9 mouse cellular contexts compared by ENCODE assay signal in genomic region chr3:151293981-151294605, GRCm38 (mm10).
A peak's percentile ranks its signal among the peaks of the same experiment; 100 is the strongest.
DNase-seq lines count a peak whose midpoint lies in the region; ATAC-seq and TF ChIP-seq lines count a peak whose summit lies in the region.
"Had no signal": no experiment of that assay in that cellular context is flagged by ENCODE, and none has a peak within 500 bp of the region (broad histone marks: within the 10 kb centered on the region; RNA-seq: fewer than 3 reads in every experiment).

No protein-coding gene starts in this region.

- H3K4me2 ChIP-seq in forebrain, embryonic 16.5 days (ENCODE audit: low read length) = no peak overlapping the region
- no peak overlapping the region for H3K4me2 ChIP-seq in hindbrain, embryonic 15.5 days
- no peak overlapping the region for H3K4me2 ChIP-seq in neural tube, embryonic 14.5 days (ENCODE audit: low read depth, low read length)

- no peaks in the 10 kb centered on the region for H3K9me3 ChIP-seq in forebrain, embryonic 16.5 days (ENCODE audit: control insufficient read depth, low read length)
- no peaks in the 10 kb centered on the region for H3K9me3 ChIP-seq in hindbrain, embryonic 15.5 days
- no peaks in the 10 kb centered on the region for H3K9me3 ChIP-seq in neural tube, embryonic 14.5 days (ENCODE audit: control insufficient read depth, low read length)

- 33% methylated on average over 11 of the region's 11 CpGs for WGBS in forebrain, embryonic 16.5 days
- 15% methylated on average over 11 of the region's 11 CpGs for WGBS in hindbrain, embryonic 15.5 days
- 20% methylated on average over 11 of the region's 11 CpGs for WGBS in lung, adult 2 months
- WGBS in neural tube, embryonic 14.5 days = 38% methylated on average over 11 of the region's 11 CpGs

- H3K36me3 ChIP-seq in forebrain, embryonic 16.5 days (ENCODE audit: control insufficient read depth, insufficient read depth) = no peaks in the 10 kb centered on the region
- no peaks in the 10 kb centered on the region for H3K36me3 ChIP-seq in hindbrain, embryonic 15.5 days
- H3K36me3 ChIP-seq in neural tube, embryonic 14.5 days (ENCODE audit: control insufficient read depth, insufficient read depth, low read length) = no peaks in the 10 kb centered on the region
- H3K36me3 ChIP-seq: G1E had no signal

- peak; percentile 5 for DNase-seq in CD4-positive, CD25-positive, alpha-beta regulatory T cell, adult 2 months (ENCODE audit: low read depth, low spot score)
- peak; percentile 6 for DNase-seq in lung, adult 2 months
- no peak for DNase-seq in right cerebral cortex, adult 18-20 months
- DNase-seq in frontal cortex, postnatal 36 days (ENCODE audit: low spot score in 2 of 2) = no peak

- no peak overlapping the region for H3K27ac ChIP-seq in forebrain, embryonic 16.5 days (ENCODE audit: low read length)
- H3K27ac ChIP-seq in hindbrain, embryonic 15.5 days (replicated peaks) = no peak overlapping the region; the same call in 1 of the 2 replicates
- H3K27ac ChIP-seq in neural tube, embryonic 14.5 days (ENCODE audit: low read depth, low read length) = no peak overlapping the region

- TF ChIP-seq POLR2A in lung, adult 2 months (IDR thresholded peaks at IDR 0.05; ENCODE audit: borderline replicate concordance, extremely low read depth, low read depth, low read length) = peak; percentile 63; the same call in 1 of the 2 replicates

- no peak overlapping the region for H3K4me3 ChIP-seq in forebrain, embryonic 16.5 days (replicated peaks; ENCODE audit: low read length)
- H3K4me3 ChIP-seq in hindbrain, embryonic 15.5 days = no peak overlapping the region
- peak overlapping the region; percentile 10 for H3K4me3 ChIP-seq in lung, adult 2 months (replicated peaks; ENCODE audit: extremely low read depth, low read depth, low read length)
- H3K4me3 ChIP-seq in neural tube, embryonic 14.5 days (ENCODE audit: low read depth, low read length) = no peak overlapping the region

- peak; percentile 91 for ATAC-seq in cerebellum, adult (ENCODE audit: insufficient number of reproducible peaks, low FRiP score, low TSS enrichment)
- peak; percentile 57; the same call in 1 of the 2 replicates for ATAC-seq in forebrain, embryonic 16.5 days
- ATAC-seq in hindbrain, embryonic 15.5 days (ENCODE audit: low FRiP score, low read depth) = peak; percentile 73
- peak; percentile 61; the same call in 1 of the 2 replicates for ATAC-seq in neural tube, embryonic 14.5 days (ENCODE audit: low read depth)

- H3K9ac ChIP-seq in forebrain, embryonic 16.5 days (replicated peaks; ENCODE audit: low read depth, low read length) = no peak overlapping the region
- H3K9ac ChIP-seq in hindbrain, embryonic 15.5 days = no peak overlapping the region
- H3K9ac ChIP-seq in neural tube, embryonic 14.5 days (replicated peaks; ENCODE audit: low read depth, low read length) = no peak overlapping the region

- no peaks in the 10 kb centered on the region for H3K4me1 ChIP-seq in forebrain, embryonic 16.5 days (replicated peaks; ENCODE audit: control insufficient read depth, insufficient read depth, low read length)
- peaks cover 7% of the 10 kb centered on the region; the same call in 1 of the 2 replicates for H3K4me1 ChIP-seq in hindbrain, embryonic 15.5 days (replicated peaks)
- H3K4me1 ChIP-seq in lung, adult 2 months (ENCODE audit: control insufficient read depth, insufficient read depth, low read length) = 0 out of 2 replicates have a peak, but pooled peaks cover 2% of the 10 kb centered on the region
- no peaks in the 10 kb centered on the region for H3K4me1 ChIP-seq in neural tube, embryonic 14.5 days (ENCODE audit: control insufficient read depth, insufficient read depth, low read length)

- no peaks in the 10 kb centered on the region for H3K27me3 ChIP-seq in forebrain, embryonic 16.5 days (replicated peaks; ENCODE audit: control insufficient read depth, insufficient read depth, low read length)
- no peaks in the 10 kb centered on the region for H3K27me3 ChIP-seq in hindbrain, embryonic 15.5 days
- no peaks in the 10 kb centered on the region for H3K27me3 ChIP-seq in neural tube, embryonic 14.5 days (ENCODE audit: control insufficient read depth, insufficient read depth, low read length)

- no peak for TF ChIP-seq CTCF in lung, adult 2 months (IDR thresholded peaks at IDR 0.05; ENCODE audit: insufficient read depth, low read length)

Comparison
In these comparisons a context has a peak if more than half of its experiments do, and no peak if none do; other contexts are left out.
1. DNase-seq: peak in CD4-positive, CD25-positive, alpha-beta regulatory T cell, adult 2 months (single experiment) and lung, adult 2 months (single experiment); none in right cerebral cortex, adult 18-20 months (single experiment) and frontal cortex, postnatal 36 days (0 of 2).
2. Peak in every context shown above with its lines, with median percentiles within 50 percentile points of each other: ATAC-seq.